Mouse (Mus musculus) brain, embryonic 14.5 days (tissue): ENCODE data around the gene Creb3l1.

Experiments
- CTCF ChIP-seq: fragments of 200-500 bp; IDR thresholded peaks from 2 replicates; pipeline ENCODE4 v1.5.1; 2012; ENCODE audit warnings: inconsistent platforms, mild to moderate bottlenecking, moderate library complexity, borderline replicate concordance; ENCODE audit not compliant: insufficient read depth, insufficient read length; ENCODE audit errors: extremely low read depth
- POLR2A ChIP-seq: fragments of 200-500 bp; IDR thresholded peaks from 2 replicates; pipeline ENCODE4 v1.6.1; 2012; ENCODE audit warnings: mild to moderate bottlenecking, inconsistent platforms, borderline replicate concordance; ENCODE audit not compliant: poor library complexity, insufficient read depth, insufficient read length, severe bottlenecking; ENCODE audit errors: extremely low read depth

GRCm38 (mm10) chr2:91980245-91980644 lies 44.1 kb downstream of the Creb3l1 start:
- no peak for TF ChIP-seq CTCF
- no peak for TF ChIP-seq POLR2A
